Mouse (Mus musculus): Measurements from ENCODE around the gene Olfr507. TPM values are rescaled to one million over a fixed set of nuclear protein-coding genes. Genes with fewer than 3 reads are reported as not detected.
"Not testable (repeated sequence)": the region's sequence is repeated elsewhere in the genome, so short reads cannot be mapped to it uniquely, and the experiment has no call there.

Olfr507 gene
- not detected in 2 replicates for polyA plus RNA-seq (2014; fragmentation: Nextera tagmentation; extraction: Ambion mirVana)

DNA sequence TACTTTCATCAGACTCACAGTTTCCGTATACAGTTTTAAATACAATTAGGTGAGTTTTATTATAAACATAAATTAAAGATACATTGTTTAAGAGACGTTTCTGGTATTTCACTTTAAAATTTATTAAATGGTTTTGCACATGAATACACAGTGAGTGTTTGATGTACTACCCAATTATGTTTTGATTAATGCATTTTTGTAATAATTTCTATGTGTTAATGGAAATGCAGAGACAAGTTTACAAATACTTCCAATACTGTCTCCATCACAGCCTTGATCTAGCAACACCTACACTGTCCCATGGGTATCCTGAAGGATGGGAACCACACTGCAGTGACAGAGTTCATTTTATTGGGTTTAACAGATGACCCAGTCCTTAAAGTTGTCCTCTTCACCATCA is at the start of gene Olfr507:
Olfr507 (plus strand) TSS at position 301 of the 400 bp plus-strand sequence.
- WGBS: 78% methylated on average over 2 of the region's 2 CpGs
- Histone ChIP-seq H3K4me1 (ENCODE audit: control insufficient read depth, insufficient read depth, low read length) (no peaks in the 10 kb centered on the region), H3K27me3 (replicated peaks; ENCODE audit: control insufficient read depth, insufficient read depth, low read length) (no peaks in the 10 kb centered on the region), H3K4me2 (ENCODE audit: low read length) (no peak within 1 kb of the TSS), H3K9me3 (replicated peaks; ENCODE audit: control insufficient read depth, low read length) (no peaks in the 10 kb centered on the region), H3K27ac (ENCODE audit: low read depth, low read length) (no peak within 1 kb of the TSS), H3K36me3 (ENCODE audit: control insufficient read depth, insufficient read depth, low read length) (no peaks in the 10 kb centered on the region), H3K4me3 (ENCODE audit: low read depth, low read length) (no peak within 1 kb of the TSS), H3K9ac (ENCODE audit: low read length) (no peak within 1 kb of the TSS)
- ATAC-seq (no peak), DNase-seq (ENCODE audit: low spot score) (no peak)

DNA sequence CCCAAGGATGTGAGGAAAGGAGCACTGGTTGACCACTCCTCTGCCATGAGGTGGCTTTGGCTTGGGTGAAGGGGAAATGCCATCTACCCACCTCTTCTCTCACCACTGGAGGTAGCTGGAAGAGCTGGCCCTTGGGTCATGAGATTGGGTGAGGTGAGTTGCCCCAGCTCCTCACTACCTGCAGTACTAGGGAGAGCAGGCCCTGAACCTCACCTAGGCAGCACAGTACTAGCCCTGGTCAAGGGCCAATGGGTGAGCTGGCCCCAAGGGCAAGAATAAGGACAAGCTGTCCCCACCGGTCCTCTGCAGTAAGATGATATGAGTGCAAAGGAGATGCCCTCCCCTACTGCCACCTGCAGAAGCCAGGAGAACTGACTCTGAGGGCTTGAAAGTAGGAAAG is 31.8 kb upstream of the Olfr507 start:
- DNase-seq (ENCODE audit: low spot score): no peak
- H3K9me3 ChIP-seq (replicated peaks; ENCODE audit: control insufficient read depth, low read length): no peaks in the 10 kb centered on the region
- H3K27me3 ChIP-seq (replicated peaks; ENCODE audit: control insufficient read depth, insufficient read depth, low read length): no peaks in the 10 kb centered on the region
- 91% methylated on average over 1 of the region's 1 CpGs for WGBS
- no peak for ATAC-seq
- H3K36me3 ChIP-seq (ENCODE audit: control insufficient read depth, insufficient read depth, low read length): no peaks in the 10 kb centered on the region
- H3K4me1 ChIP-seq (ENCODE audit: control insufficient read depth, insufficient read depth, low read length): no peaks in the 10 kb centered on the region
- no peak overlapping the region for H3K4me2 ChIP-seq (ENCODE audit: low read length)
- H3K4me3 ChIP-seq (ENCODE audit: low read depth, low read length): no peak overlapping the region
- H3K27ac ChIP-seq (ENCODE audit: low read depth, low read length): no peak overlapping the region
- H3K9ac ChIP-seq (ENCODE audit: low read length): no peak overlapping the region

GRCm38 (mm10) chr7:108601916-108602315 is 19.7 kb upstream of the Olfr507 start:
- H3K36me3 ChIP-seq (ENCODE audit: control insufficient read depth, insufficient read depth, low read length); H3K9me3 ChIP-seq (replicated peaks; ENCODE audit: control insufficient read depth, low read length); H3K4me1 ChIP-seq (ENCODE audit: control insufficient read depth, insufficient read depth, low read length); DNase-seq (ENCODE audit: low spot score); H3K4me2 ChIP-seq (ENCODE audit: low read length); H3K9ac ChIP-seq (ENCODE audit: low read length); H3K27ac ChIP-seq (ENCODE audit: low read depth, low read length); ATAC-seq; H3K27me3 ChIP-seq (replicated peaks; ENCODE audit: control insufficient read depth, insufficient read depth, low read length); H3K4me3 ChIP-seq (ENCODE audit: low read depth, low read length): not testable (repeated sequence)
- 83% methylated on average over 3 of the region's 3 CpGs for WGBS

DNA sequence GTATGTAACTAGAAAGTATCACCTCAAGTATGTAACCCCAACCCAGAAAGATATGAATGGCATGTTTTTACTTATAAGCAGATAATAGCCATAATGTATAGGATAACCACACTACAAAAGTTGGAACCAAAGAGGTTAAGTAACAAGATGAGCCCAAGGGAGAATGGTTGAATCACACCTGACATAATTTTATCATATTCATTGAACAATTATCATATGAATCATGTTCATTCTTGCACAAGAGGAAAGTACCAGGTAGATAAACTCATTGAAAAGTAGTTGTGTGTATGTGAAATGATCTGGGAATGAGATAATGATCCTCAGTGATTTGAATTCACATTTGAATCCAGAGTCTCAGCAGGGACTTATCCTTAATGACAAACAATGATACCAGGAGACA is 11.1 kb upstream of the Olfr507 start, which contains the start of gene Olfr506:
Olfr506 (plus strand) TSS at position 301 of the 400 bp plus-strand sequence.
- ATAC-seq (no peak), DNase-seq (ENCODE audit: low spot score) (no peak)
- Histone ChIP-seq H3K9ac (ENCODE audit: low read length) (no peak within 1 kb of the TSS), H3K4me1 (ENCODE audit: control insufficient read depth, insufficient read depth, low read length) (no peaks in the 10 kb centered on the region), H3K4me2 (ENCODE audit: low read length) (no peak within 1 kb of the TSS), H3K27ac (ENCODE audit: low read depth, low read length) (no peak within 1 kb of the TSS), H3K36me3 (ENCODE audit: control insufficient read depth, insufficient read depth, low read length) (no peaks in the 10 kb centered on the region), H3K27me3 (replicated peaks; ENCODE audit: control insufficient read depth, insufficient read depth, low read length) (no peaks in the 10 kb centered on the region), H3K4me3 (ENCODE audit: low read depth, low read length) (no peak within 1 kb of the TSS), H3K9me3 (replicated peaks; ENCODE audit: control insufficient read depth, low read length) (no peaks in the 10 kb centered on the region)

GRCm38 (mm10) chr7:108614110-108614509 is 7.5 kb upstream of the Olfr507 start:
- Histone ChIP-seq H3K9ac (ENCODE audit: low read length) (no peak overlapping the region), H3K4me1 (ENCODE audit: control insufficient read depth, insufficient read depth, low read length) (no peaks in the 10 kb centered on the region), H3K4me3 (ENCODE audit: low read depth, low read length) (no peak overlapping the region), H3K9me3 (replicated peaks; ENCODE audit: control insufficient read depth, low read length) (no peaks in the 10 kb centered on the region), H3K4me2 (ENCODE audit: low read length) (no peak overlapping the region), H3K36me3 (ENCODE audit: control insufficient read depth, insufficient read depth, low read length) (no peaks in the 10 kb centered on the region), H3K27ac (ENCODE audit: low read depth, low read length) (no peak overlapping the region), H3K27me3 (replicated peaks; ENCODE audit: control insufficient read depth, insufficient read depth, low read length) (no peaks in the 10 kb centered on the region)
- no peak for ATAC-seq
- WGBS: 97% methylated on average over 2 of the region's 2 CpGs
- DNase-seq (ENCODE audit: low spot score): no peak

- not testable (repeated sequence) for ATAC-seq; H3K9me3 ChIP-seq (replicated peaks; ENCODE audit: control insufficient read depth, low read length); H3K4me2 ChIP-seq (ENCODE audit: low read length); H3K9ac ChIP-seq (ENCODE audit: low read length); H3K4me1 ChIP-seq (ENCODE audit: control insufficient read depth, insufficient read depth, low read length); DNase-seq (ENCODE audit: low spot score); H3K27me3 ChIP-seq (replicated peaks; ENCODE audit: control insufficient read depth, insufficient read depth, low read length); H3K4me3 ChIP-seq (ENCODE audit: low read depth, low read length); H3K36me3 ChIP-seq (ENCODE audit: control insufficient read depth, insufficient read depth, low read length); H3K27ac ChIP-seq (ENCODE audit: low read depth, low read length)
- 57% methylated on average over 3 of the region's 3 CpGs for WGBS
Observed at GRCm38 (mm10) chr7:108616781-108617180, 4.8 kb upstream of the Olfr507 start.

DNA sequence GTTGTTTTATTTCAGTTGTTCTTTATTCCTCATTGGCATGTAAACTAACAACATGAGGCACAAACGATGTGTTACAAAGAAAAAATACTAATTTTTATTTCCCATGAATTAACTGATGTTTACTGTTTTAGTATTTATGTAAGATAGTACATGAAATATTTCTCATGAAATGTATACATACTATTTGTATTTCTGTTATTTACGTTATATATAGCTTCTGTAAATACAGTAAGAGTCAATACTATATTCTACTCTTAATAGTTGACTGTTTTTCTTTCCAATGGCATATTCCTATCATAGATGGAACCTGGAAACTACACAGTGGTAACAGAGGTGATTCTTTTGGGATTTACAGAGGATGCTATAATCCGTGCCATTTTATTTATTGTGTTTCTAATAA is 8.1 kb downstream of the Olfr507 start, which contains the start of gene Olfr508:
Olfr508 (plus strand) TSS at position 301 of the 400 bp plus-strand sequence.
- no peaks in the 10 kb centered on the region for H3K27me3 ChIP-seq (replicated peaks; ENCODE audit: control insufficient read depth, insufficient read depth, low read length)
- H3K9me3 ChIP-seq (replicated peaks; ENCODE audit: control insufficient read depth, low read length): no peaks in the 10 kb centered on the region
- no peak within 1 kb of the TSS for H3K4me2 ChIP-seq (ENCODE audit: low read length)
- no peaks in the 10 kb centered on the region for H3K36me3 ChIP-seq (ENCODE audit: control insufficient read depth, insufficient read depth, low read length)
- H3K4me3 ChIP-seq (ENCODE audit: low read depth, low read length): no peak within 1 kb of the TSS
- 87% methylated on average over 3 of the region's 3 CpGs for WGBS
- no peak for ATAC-seq
- H3K4me1 ChIP-seq (ENCODE audit: control insufficient read depth, insufficient read depth, low read length): no peaks in the 10 kb centered on the region
- no peak within 1 kb of the TSS for H3K9ac ChIP-seq (ENCODE audit: low read length)
- DNase-seq (ENCODE audit: low spot score): no peak
- H3K27ac ChIP-seq (ENCODE audit: low read depth, low read length): no peak within 1 kb of the TSS

DNA sequence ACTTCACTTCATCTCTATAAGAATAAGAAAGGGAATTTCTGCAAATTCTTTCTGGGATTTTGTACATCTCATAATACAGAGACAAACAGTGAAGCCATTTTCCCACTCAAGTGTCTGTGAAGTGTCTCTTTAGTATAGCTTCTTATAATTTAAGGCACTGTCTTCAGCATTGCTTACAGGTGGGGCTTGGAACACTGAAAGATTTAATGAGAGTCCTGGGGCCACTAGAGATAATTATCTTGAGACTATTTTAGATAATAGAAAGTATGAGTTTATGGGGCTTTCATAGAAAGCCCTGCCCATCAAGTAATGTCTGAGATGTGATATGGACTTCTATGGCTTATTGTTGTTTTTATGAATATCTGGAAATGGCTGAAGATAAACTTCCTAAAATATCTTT is 30.2 kb downstream of the Olfr507 start, which contains the start of gene Olfr509:
Olfr509 (minus strand) TSS at position 101 of the 400 bp plus-strand sequence.
- no peak within 1 kb of the TSS for H3K9ac ChIP-seq (ENCODE audit: low read length)
- no peak within 1 kb of the TSS for H3K4me2 ChIP-seq (ENCODE audit: low read length)
- H3K4me1 ChIP-seq (ENCODE audit: control insufficient read depth, insufficient read depth, low read length): no peaks in the 10 kb centered on the region
- no peak within 1 kb of the TSS for H3K27ac ChIP-seq (ENCODE audit: low read depth, low read length)
- no peak within 1 kb of the TSS for H3K4me3 ChIP-seq (ENCODE audit: low read depth, low read length)
- ATAC-seq (no peak), DNase-seq (ENCODE audit: low spot score) (no peak)
- H3K9me3 ChIP-seq (replicated peaks; ENCODE audit: control insufficient read depth, low read length): no peaks in the 10 kb centered on the region
- H3K27me3 ChIP-seq (replicated peaks; ENCODE audit: control insufficient read depth, insufficient read depth, low read length): no peaks in the 10 kb centered on the region
- H3K36me3 ChIP-seq (ENCODE audit: control insufficient read depth, insufficient read depth, low read length): no peaks in the 10 kb centered on the region

GRCm38 (mm10) chr7:108662419-108662818 is 40.8 kb downstream of the Olfr507 start:
- no peaks in the 10 kb centered on the region for H3K36me3 ChIP-seq (ENCODE audit: control insufficient read depth, insufficient read depth, low read length)
- WGBS: 74% methylated on average over 3 of the region's 3 CpGs
- no peak overlapping the region for H3K4me3 ChIP-seq (ENCODE audit: low read depth, low read length)
- H3K9me3 ChIP-seq (replicated peaks; ENCODE audit: control insufficient read depth, low read length): no peaks in the 10 kb centered on the region
- H3K4me2 ChIP-seq (ENCODE audit: low read length): no peak overlapping the region
- DNase-seq (ENCODE audit: low spot score): no peak
- H3K27ac ChIP-seq (ENCODE audit: low read depth, low read length): no peak overlapping the region
- no peaks in the 10 kb centered on the region for H3K27me3 ChIP-seq (replicated peaks; ENCODE audit: control insufficient read depth, insufficient read depth, low read length)
- H3K9ac ChIP-seq (ENCODE audit: low read length): no peak overlapping the region
- H3K4me1 ChIP-seq (ENCODE audit: control insufficient read depth, insufficient read depth, low read length): no peaks in the 10 kb centered on the region
- ATAC-seq: no peak

Data from forebrain, embryonic 14.5 days (tissue).